Comparison of ENCODE assay signal across 17 mouse cellular contexts in genomic region chr14:31164067-31164466, GRCm38 (mm10). TPM values are rescaled to one million over a fixed set of nuclear protein-coding genes. Genes with fewer than 3 reads are reported as not detected.
DNase-seq lines count a peak whose midpoint lies in the region; ATAC-seq and TF ChIP-seq lines count a peak whose summit lies in the region.
"Had no signal": no experiment of that assay in that cellular context is flagged by ENCODE, and none has a peak within 500 bp of the region (broad histone marks: within the 10 kb centered on the region; RNA-seq: fewer than 3 reads in every experiment).

No protein-coding gene starts in this region.

- no peaks in the 10 kb centered on the region for H3K27me3 ChIP-seq in forebrain, embryonic 14.5 days (replicated peaks; ENCODE audit: control insufficient read depth, insufficient read depth, low read length)
- H3K27me3 ChIP-seq in forebrain, embryonic 15.5 days: no peaks in the 10 kb centered on the region
- H3K27me3 ChIP-seq in liver, embryonic 12.5 days (replicated peaks): peaks cover 55% of the 10 kb centered on the region
- no peaks in the 10 kb centered on the region for H3K27me3 ChIP-seq in midbrain, postnatal 0 days (ENCODE audit: insufficient read depth, low read length)
- H3K27me3 ChIP-seq: embryonic facial prominence, embryonic 12.5 days; midbrain, embryonic 12.5 days; neural tube, embryonic 12.5 days had no signal

- H3K36me3 ChIP-seq in forebrain, embryonic 14.5 days (ENCODE audit: control insufficient read depth, insufficient read depth, low read length): no peaks in the 10 kb centered on the region
- no peaks in the 10 kb centered on the region for H3K36me3 ChIP-seq in forebrain, embryonic 15.5 days
- no peaks in the 10 kb centered on the region for H3K36me3 ChIP-seq in liver, embryonic 12.5 days
- no peaks in the 10 kb centered on the region for H3K36me3 ChIP-seq in midbrain, postnatal 0 days (ENCODE audit: insufficient read depth, low read length)
- H3K36me3 ChIP-seq: embryonic facial prominence, embryonic 12.5 days; midbrain, embryonic 12.5 days; neural tube, embryonic 12.5 days had no signal

- no peak overlapping the region for H3K4me3 ChIP-seq in forebrain, embryonic 14.5 days (ENCODE audit: low read depth, low read length)
- no peak overlapping the region for H3K4me3 ChIP-seq in forebrain, embryonic 15.5 days
- H3K4me3 ChIP-seq in liver, embryonic 12.5 days: no peak overlapping the region
- H3K4me3 ChIP-seq in midbrain, postnatal 0 days (ENCODE audit: low read depth, low read length): no peak overlapping the region
- H3K4me3 ChIP-seq: embryonic facial prominence, embryonic 12.5 days; left cerebral cortex, adult 2 months; midbrain, embryonic 12.5 days; neural tube, embryonic 12.5 days had no signal

- no peak overlapping the region for H3K27ac ChIP-seq in forebrain, embryonic 14.5 days (ENCODE audit: low read depth, low read length)
- H3K27ac ChIP-seq in forebrain, embryonic 15.5 days (replicated peaks): no peak overlapping the region
- H3K27ac ChIP-seq in liver, embryonic 12.5 days: 0 out of 2 replicates have a peak overlapping the region, but pooled peaks have one; percentile 0
- no peak overlapping the region for H3K27ac ChIP-seq in midbrain, postnatal 0 days (ENCODE audit: low read depth, low read length)
- H3K27ac ChIP-seq: embryonic facial prominence, embryonic 12.5 days; left cerebral cortex, adult 2 months; midbrain, embryonic 12.5 days; neural tube, embryonic 12.5 days had no signal

- peak; percentile 52; the same call in 1 of the 2 replicates for ATAC-seq in forebrain, embryonic 14.5 days
- ATAC-seq in forebrain, embryonic 15.5 days (replicated peaks): no peak
- ATAC-seq in liver, embryonic 12.5 days: peak; percentile 38
- no peak for ATAC-seq in midbrain, postnatal 0 days (ENCODE audit: low FRiP score)
- ATAC-seq: activated CD4-positive, CD25-positive, alpha-beta regulatory T cell, adult 4 months; intestine, postnatal 0 days had no signal

- no peak overlapping the region for H3K4me2 ChIP-seq in forebrain, embryonic 14.5 days (ENCODE audit: low read length)
- H3K4me2 ChIP-seq in forebrain, embryonic 15.5 days (replicated peaks): no peak overlapping the region
- peak overlapping the region; percentile 1; the same call in 1 of the 2 replicates for H3K4me2 ChIP-seq in liver, embryonic 12.5 days
- H3K4me2 ChIP-seq in midbrain, postnatal 0 days (ENCODE audit: low read depth, low read length, poor library complexity, severe bottlenecking): no peak overlapping the region
- H3K4me2 ChIP-seq: embryonic facial prominence, embryonic 12.5 days; lung, embryonic 14.5 days; midbrain, embryonic 12.5 days; neural tube, embryonic 12.5 days had no signal

- peak; percentile 27 for DNase-seq in forebrain, embryonic 14.5 days (ENCODE audit: low spot score)
- DNase-seq in MEL-GATA-1-ER (ENCODE audit: extremely low read depth, low read depth): peak; percentile 8
- DNase-seq in cerebellum, adult 9-11 months: peak; percentile 88
- DNase-seq in midbrain, postnatal 0 days (ENCODE audit: low spot score): no peak
- no peak for DNase-seq in retina, embryonic 14.5 days (ENCODE audit: low spot score)
- DNase-seq in left cerebral cortex, adult 11 months (ENCODE audit: low spot score): no peak
- DNase-seq: kidney, postnatal 4 days; lung, embryonic 14.5 days; right cerebral cortex, adult 18-20 months had no signal

- H3K4me1 ChIP-seq in forebrain, embryonic 14.5 days (ENCODE audit: control insufficient read depth, insufficient read depth, low read length): no peaks in the 10 kb centered on the region
- peaks cover 13% of the 10 kb centered on the region; the same call in 1 of the 2 replicates for H3K4me1 ChIP-seq in forebrain, embryonic 15.5 days
- peaks cover 62% of the 10 kb centered on the region for H3K4me1 ChIP-seq in liver, embryonic 12.5 days
- H3K4me1 ChIP-seq in midbrain, postnatal 0 days (ENCODE audit: insufficient read depth, low read length): no peaks in the 10 kb centered on the region; the same call in 1 of the 2 replicates
- H3K4me1 ChIP-seq: neural tube, embryonic 12.5 days had no signal

- H3K9ac ChIP-seq in forebrain, embryonic 14.5 days (ENCODE audit: low read length): no peak overlapping the region
- H3K9ac ChIP-seq in forebrain, embryonic 15.5 days (replicated peaks): no peak overlapping the region
- H3K9ac ChIP-seq in liver, embryonic 12.5 days: no peak overlapping the region
- H3K9ac ChIP-seq in midbrain, postnatal 0 days (replicated peaks; ENCODE audit: low read length, poor library complexity, severe bottlenecking): no peak overlapping the region
- H3K9ac ChIP-seq: embryonic facial prominence, embryonic 12.5 days; lung, embryonic 14.5 days; midbrain, embryonic 12.5 days; neural tube, embryonic 12.5 days had no signal

- H3K9me3 ChIP-seq in forebrain, embryonic 14.5 days (replicated peaks; ENCODE audit: control insufficient read depth, low read length): no peaks in the 10 kb centered on the region
- no peaks in the 10 kb centered on the region for H3K9me3 ChIP-seq in forebrain, embryonic 15.5 days
- no peaks in the 10 kb centered on the region for H3K9me3 ChIP-seq in liver, embryonic 12.5 days (replicated peaks)
- no peaks in the 10 kb centered on the region for H3K9me3 ChIP-seq in midbrain, postnatal 0 days (ENCODE audit: low read length)
- H3K9me3 ChIP-seq: embryonic facial prominence, embryonic 12.5 days; midbrain, embryonic 12.5 days; neural tube, embryonic 12.5 days had no signal

- no peak for TF ChIP-seq CTCF in midbrain, postnatal 0 days (IDR thresholded peaks at IDR 0.05)

- 74% methylated on average over 8 of the region's 8 CpGs for WGBS in forebrain, embryonic 14.5 days
- WGBS in forebrain, embryonic 15.5 days: 76% methylated on average over 8 of the region's 8 CpGs
- WGBS in liver, embryonic 12.5 days (ENCODE audit: insufficient replicate concordance): 27% methylated on average over 8 of the region's 8 CpGs
- 84% methylated on average over 8 of the region's 8 CpGs for WGBS in midbrain, postnatal 0 days

RNA-seq across cellular contexts. Expression of gene Stab1, which starts 4.4 kb away (rescaled TPM):
- 21.8 and 22.1 TPM in 2 replicates for polyA plus RNA-seq in forebrain, embryonic 14.5 days (2014; fragmentation: Nextera tagmentation; extraction: Ambion mirVana)
- polyA plus RNA-seq in forebrain, embryonic 15.5 days (2015; fragmentation: Nextera tagmentation; extraction: Ambion mirVana): 12.9 and 19.0 TPM in 2 replicates
- polyA plus RNA-seq in liver, embryonic 12.5 days (2016; fragmentation: Nextera tagmentation; extraction: Ambion mirVana): 27.4 and 28.0 TPM in 2 replicates
- 25.5 and 31.4 TPM in 2 replicates for total RNA-seq in midbrain, postnatal 0 days (2014; rRNA removed)
- polyA plus RNA-seq in midbrain, postnatal 0 days (2015; fragmentation: Nextera tagmentation; extraction: Ambion mirVana): 9.0 and 11.7 TPM in 2 replicates

RNA-seq across cellular contexts. Expression of gene Nt5dc2, which starts 33.2 kb away (rescaled TPM):
- polyA plus RNA-seq in forebrain, embryonic 14.5 days (2014; fragmentation: Nextera tagmentation; extraction: Ambion mirVana): 225 and 288 TPM in 2 replicates
- polyA plus RNA-seq in forebrain, embryonic 15.5 days (2015; fragmentation: Nextera tagmentation; extraction: Ambion mirVana): 223 and 240 TPM in 2 replicates
- polyA plus RNA-seq in liver, embryonic 12.5 days (2016; fragmentation: Nextera tagmentation; extraction: Ambion mirVana): 298 and 306 TPM in 2 replicates
- total RNA-seq in midbrain, postnatal 0 days (2014; rRNA removed): 132 and 171 TPM in 2 replicates
- polyA plus RNA-seq in midbrain, postnatal 0 days (2015; fragmentation: Nextera tagmentation; extraction: Ambion mirVana): 132 and 144 TPM in 2 replicates
- polyA plus RNA-seq: activated CD4-positive, CD25-positive, alpha-beta regulatory T cell, adult 4 months had no signal

RNA-seq across cellular contexts. Expression of gene Smim4, which starts 35.3 kb away (rescaled TPM):
- polyA plus RNA-seq in forebrain, embryonic 14.5 days (2014; fragmentation: Nextera tagmentation; extraction: Ambion mirVana): 72.1 and 93.8 TPM in 2 replicates
- 66.1 and 74.5 TPM in 2 replicates for polyA plus RNA-seq in forebrain, embryonic 15.5 days (2015; fragmentation: Nextera tagmentation; extraction: Ambion mirVana)
- polyA plus RNA-seq in liver, embryonic 12.5 days (2016; fragmentation: Nextera tagmentation; extraction: Ambion mirVana): 95.4 and 103 TPM in 2 replicates
- total RNA-seq in midbrain, postnatal 0 days (2014; rRNA removed): 3.2 and 4.3 TPM in 2 replicates
- 41.6 and 47.5 TPM in 2 replicates for polyA plus RNA-seq in midbrain, postnatal 0 days (2015; fragmentation: Nextera tagmentation; extraction: Ambion mirVana)

RNA-seq across cellular contexts. Expression of gene Tnnc1, which starts 44.0 kb away (rescaled TPM):
- polyA plus RNA-seq in forebrain, embryonic 14.5 days (2014; fragmentation: Nextera tagmentation; extraction: Ambion mirVana): 1.2 and 1.3 TPM in 2 replicates
- polyA plus RNA-seq in forebrain, embryonic 15.5 days (2015; fragmentation: Nextera tagmentation; extraction: Ambion mirVana): 1.7 and 2.2 TPM in 2 replicates
- 10.8 and 11.5 TPM in 2 replicates for polyA plus RNA-seq in liver, embryonic 12.5 days (2016; fragmentation: Nextera tagmentation; extraction: Ambion mirVana)
- total RNA-seq in midbrain, postnatal 0 days (2014; rRNA removed): 1.9 and 7.4 TPM in 2 replicates
- 4.6 and 4.8 TPM in 2 replicates for polyA plus RNA-seq in midbrain, postnatal 0 days (2015; fragmentation: Nextera tagmentation; extraction: Ambion mirVana)
- polyA plus RNA-seq: activated CD4-positive, CD25-positive, alpha-beta regulatory T cell, adult 4 months had no signal

RNA-seq across cellular contexts. Expression of gene Nisch, which starts 52.7 kb away (rescaled TPM):
- polyA plus RNA-seq in forebrain, embryonic 14.5 days (2014; fragmentation: Nextera tagmentation; extraction: Ambion mirVana): 217 and 277 TPM in 2 replicates
- polyA plus RNA-seq in forebrain, embryonic 15.5 days (2015; fragmentation: Nextera tagmentation; extraction: Ambion mirVana): 339 and 356 TPM in 2 replicates
- 145 and 151 TPM in 2 replicates for polyA plus RNA-seq in liver, embryonic 12.5 days (2016; fragmentation: Nextera tagmentation; extraction: Ambion mirVana)
- total RNA-seq in midbrain, postnatal 0 days (2014; rRNA removed): 391 and 398 TPM in 2 replicates
- polyA plus RNA-seq in midbrain, postnatal 0 days (2015; fragmentation: Nextera tagmentation; extraction: Ambion mirVana): 261 and 274 TPM in 2 replicates

Comparison
In these comparisons a context has a peak if more than half of its experiments do, and no peak if none do; other contexts are left out.
1. ATAC-seq: peak in forebrain, embryonic 14.5 days (single experiment) and liver, embryonic 12.5 days (single experiment); none in forebrain, embryonic 15.5 days (single experiment) and midbrain, postnatal 0 days (single experiment).
2. DNase-seq: peak in forebrain, embryonic 14.5 days (single experiment), MEL-GATA-1-ER (single experiment) and cerebellum, adult 9-11 months (single experiment); none in midbrain, postnatal 0 days (single experiment), retina, embryonic 14.5 days (single experiment) and left cerebral cortex, adult 11 months (single experiment).